8 mouse cellular contexts compared by ENCODE assay signal in the genomic region with DNA sequence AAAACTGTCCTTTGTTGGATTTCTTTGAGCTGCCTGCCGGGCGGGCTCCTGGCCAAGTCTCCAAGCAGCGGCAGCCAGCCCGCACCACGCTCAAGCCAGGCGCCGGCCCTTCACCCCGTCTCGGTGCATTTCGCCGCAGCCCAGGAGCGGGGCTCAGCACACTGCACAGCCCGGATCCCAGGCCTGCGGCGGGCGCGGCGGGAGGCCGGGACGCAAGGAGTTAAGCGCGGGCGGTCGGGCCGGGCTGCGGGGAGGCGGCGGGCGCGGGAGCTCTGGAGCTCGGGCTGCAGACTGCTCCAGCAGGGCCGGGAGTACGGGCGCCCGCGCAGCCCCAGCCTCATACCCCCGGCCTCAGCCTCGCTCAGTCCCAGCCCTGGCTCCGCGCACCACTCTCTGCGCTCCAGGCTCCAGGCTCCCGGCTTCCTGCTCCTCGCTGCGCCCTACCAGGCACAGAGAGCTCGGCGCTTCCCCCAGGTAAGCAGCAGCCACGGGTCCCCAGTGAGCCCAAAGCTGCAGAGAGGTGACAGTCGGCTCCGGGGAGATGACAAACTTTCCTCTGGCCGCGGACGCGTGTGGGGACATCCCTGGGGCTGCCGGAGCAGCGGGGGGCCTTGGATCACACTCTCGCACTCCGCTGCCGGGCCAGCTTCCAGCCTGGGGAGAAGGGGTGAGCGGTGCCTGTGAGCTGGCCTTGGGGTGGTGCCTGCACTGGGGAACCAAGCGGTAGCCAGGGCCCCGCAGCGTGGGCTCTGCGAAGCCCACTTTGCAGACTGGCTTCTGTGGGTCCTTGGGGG. TPM values are rescaled to one million over a fixed set of nuclear protein-coding genes. Genes with fewer than 3 reads are reported as not detected.
DNase-seq lines count a peak whose midpoint lies in the region; ATAC-seq lines count a peak whose summit lies in the region.

No protein-coding gene starts in this region.

- peak overlapping the region; percentile 77 for H3K9ac ChIP-seq in hindbrain, embryonic 11.5 days (ENCODE audit: low read depth, low read length)
- H3K9ac ChIP-seq in neural tube, embryonic 11.5 days (ENCODE audit: low read length): peak overlapping the region; percentile 86

- peak; percentile 60 for ATAC-seq in hindbrain, embryonic 11.5 days (ENCODE audit: low FRiP score)
- ATAC-seq in neural tube, embryonic 11.5 days (ENCODE audit: insufficient read depth, low FRiP score, low TSS enrichment): peak; percentile 56; the same call in 1 of the 2 replicates

- H3K27ac ChIP-seq in forebrain, embryonic 10.5 days: peak overlapping the region; percentile 86
- H3K27ac ChIP-seq in hindbrain, embryonic 11.5 days (ENCODE audit: low read depth, low read length): peak overlapping the region; percentile 79
- peak overlapping the region; percentile 35; the same call in 1 of the 2 replicates for H3K27ac ChIP-seq in neural tube, embryonic 11.5 days (ENCODE audit: low read depth, low read length)

- intact Hi-C loops in left cerebral cortex, postnatal 4 days (cut with DNase I): loop anchor here (5.0 kb wide), 1 partner anchor 113 kb away; no protein-coding TSS in a partner anchor

- no peaks in the 10 kb centered on the region for H3K36me3 ChIP-seq in forebrain, embryonic 10.5 days (replicated peaks)
- no peaks in the 10 kb centered on the region for H3K36me3 ChIP-seq in hindbrain, embryonic 11.5 days (ENCODE audit: control insufficient read depth, insufficient read depth, low read length)
- H3K36me3 ChIP-seq in neural tube, embryonic 11.5 days (ENCODE audit: control insufficient read depth, insufficient read depth, low read length): no peaks in the 10 kb centered on the region

- no peaks in the 10 kb centered on the region for H3K9me3 ChIP-seq in forebrain, embryonic 10.5 days
- H3K9me3 ChIP-seq in hindbrain, embryonic 11.5 days (ENCODE audit: control insufficient read depth, low read length): no peaks in the 10 kb centered on the region
- H3K9me3 ChIP-seq in neural tube, embryonic 11.5 days (ENCODE audit: control insufficient read depth, low read length): no peaks in the 10 kb centered on the region

- peak; percentile 45 for DNase-seq in gastrocnemius, postnatal 10 days
- no peak for DNase-seq in gastrocnemius, adult 8-10 months (ENCODE audit: low spot score in 2 of 2)
- DNase-seq in adrenal gland, postnatal 36 days: peak; percentile 14 to 48
- peak; percentile 56 for DNase-seq in forebrain, embryonic 10.5 days (ENCODE audit: extremely low spot score, low spot score)
- DNase-seq in hindbrain, embryonic 11.5 days (ENCODE audit: low spot score): peak; percentile 72
- DNase-seq in left cerebral cortex, postnatal 4 days: peak; percentile 75
- peak; percentile 72 for DNase-seq in neural tube, embryonic 11.5 days (ENCODE audit: low spot score)
- DNase-seq in spleen, postnatal 14 days (ENCODE audit: low spot score in 2 of 2): no peak

- H3K27me3 ChIP-seq in forebrain, embryonic 10.5 days (ENCODE audit: poor library complexity, severe bottlenecking): peaks cover 60% of the 10 kb centered on the region
- H3K27me3 ChIP-seq in hindbrain, embryonic 11.5 days (ENCODE audit: control insufficient read depth, insufficient read depth, low read length): peaks cover 6% of the 10 kb centered on the region; the same call in 1 of the 2 replicates
- H3K27me3 ChIP-seq in neural tube, embryonic 11.5 days (ENCODE audit: control insufficient read depth, insufficient read depth, low read length): 0 out of 2 replicates have a peak, but pooled peaks cover 2% of the 10 kb centered on the region

- peak overlapping the region; percentile 69 for H3K4me3 ChIP-seq in forebrain, embryonic 10.5 days
- peak overlapping the region; percentile 57 for H3K4me3 ChIP-seq in hindbrain, embryonic 11.5 days (ENCODE audit: low read depth, low read length)
- peak overlapping the region; percentile 54 for H3K4me3 ChIP-seq in neural tube, embryonic 11.5 days (ENCODE audit: low read depth, low read length)

- 1% methylated on average over 63 of the region's 63 CpGs for WGBS in forebrain, embryonic 10.5 days
- WGBS in hindbrain, embryonic 11.5 days: under 1% methylated on average over 63 of the region's 63 CpGs
- WGBS in neural tube, embryonic 11.5 days: 2% methylated on average over 58 of the region's 63 CpGs

- H3K4me2 ChIP-seq in hindbrain, embryonic 11.5 days (replicated peaks; ENCODE audit: low read depth, low read length): peak overlapping the region; percentile 94
- H3K4me2 ChIP-seq in neural tube, embryonic 11.5 days (ENCODE audit: low read depth): peak overlapping the region; percentile 93

- peaks cover 46% of the 10 kb centered on the region for H3K4me1 ChIP-seq in forebrain, embryonic 10.5 days
- H3K4me1 ChIP-seq in hindbrain, embryonic 11.5 days (replicated peaks; ENCODE audit: control insufficient read depth, insufficient read depth, low read length): peaks cover 2% of the 10 kb centered on the region
- H3K4me1 ChIP-seq in neural tube, embryonic 11.5 days (ENCODE audit: control insufficient read depth, insufficient read depth, low read length): peaks cover 20% of the 10 kb centered on the region

RNA-seq across cellular contexts. Expression of gene Wscd2, which starts 0.5 kb away (rescaled TPM):
- total RNA-seq in gastrocnemius, postnatal 10 days (2021): under 1 TPM; 0.94 to 0.99 TPM
- under 1 TPM; 0.13 to 0.29 (median 0.15) TPM for total RNA-seq in gastrocnemius, adult 8-10 months (2022)
- 1 to 10 TPM; 2.7 to 4.6 TPM for total RNA-seq in adrenal gland, postnatal 36 days (2021)
- polyA plus RNA-seq in forebrain, embryonic 10.5 days (2016; fragmentation: Nextera tagmentation; extraction: Ambion mirVana): 3.9 and 4.5 TPM in 2 replicates
- polyA plus RNA-seq in hindbrain, embryonic 11.5 days (2014; fragmentation: Nextera tagmentation; extraction: Ambion mirVana): 7.7 and 8.5 TPM in 2 replicates
- total RNA-seq in left cerebral cortex, postnatal 4 days (2021): 10 to 100 TPM; 39.4 to 43.9 TPM
- 10.2 and 11.3 TPM in 2 replicates for polyA plus RNA-seq in neural tube, embryonic 11.5 days (2014; fragmentation: Nextera tagmentation; extraction: Ambion mirVana)

Comparison
In these comparisons a context has a peak if more than half of its experiments do, and no peak if none do; other contexts are left out.
1. DNase-seq: peak in gastrocnemius, postnatal 10 days (single experiment), adrenal gland, postnatal 36 days (2 of 2), forebrain, embryonic 10.5 days (single experiment), hindbrain, embryonic 11.5 days (single experiment), left cerebral cortex, postnatal 4 days (single experiment) and neural tube, embryonic 11.5 days (single experiment); none in gastrocnemius, adult 8-10 months (0 of 2) and spleen, postnatal 14 days (0 of 2).
2. H3K27ac ChIP-seq: peak in every context shown above with its lines; median percentile 86 in forebrain, embryonic 10.5 days; 79 in hindbrain, embryonic 11.5 days; 35 in neural tube, embryonic 11.5 days.
3. RNA of gene Wscd2, which starts 0.5 kb away (total RNA-seq): 39.4 to 43.9 TPM in left cerebral cortex, postnatal 4 days; 2.7 to 4.6 TPM in adrenal gland, postnatal 36 days, 0.94 to 0.99 TPM in gastrocnemius, postnatal 10 days and 0.13 to 0.29 TPM in gastrocnemius, adult 8-10 months; every median in the first group is over 4 times any median in the second.
4. Peak in every context shown above with its lines, with median percentiles within 50 percentile points of each other: H3K4me3 ChIP-seq.